Comparison of ENCODE assay signal across 8 mouse cellular contexts in the genomic region with DNA sequence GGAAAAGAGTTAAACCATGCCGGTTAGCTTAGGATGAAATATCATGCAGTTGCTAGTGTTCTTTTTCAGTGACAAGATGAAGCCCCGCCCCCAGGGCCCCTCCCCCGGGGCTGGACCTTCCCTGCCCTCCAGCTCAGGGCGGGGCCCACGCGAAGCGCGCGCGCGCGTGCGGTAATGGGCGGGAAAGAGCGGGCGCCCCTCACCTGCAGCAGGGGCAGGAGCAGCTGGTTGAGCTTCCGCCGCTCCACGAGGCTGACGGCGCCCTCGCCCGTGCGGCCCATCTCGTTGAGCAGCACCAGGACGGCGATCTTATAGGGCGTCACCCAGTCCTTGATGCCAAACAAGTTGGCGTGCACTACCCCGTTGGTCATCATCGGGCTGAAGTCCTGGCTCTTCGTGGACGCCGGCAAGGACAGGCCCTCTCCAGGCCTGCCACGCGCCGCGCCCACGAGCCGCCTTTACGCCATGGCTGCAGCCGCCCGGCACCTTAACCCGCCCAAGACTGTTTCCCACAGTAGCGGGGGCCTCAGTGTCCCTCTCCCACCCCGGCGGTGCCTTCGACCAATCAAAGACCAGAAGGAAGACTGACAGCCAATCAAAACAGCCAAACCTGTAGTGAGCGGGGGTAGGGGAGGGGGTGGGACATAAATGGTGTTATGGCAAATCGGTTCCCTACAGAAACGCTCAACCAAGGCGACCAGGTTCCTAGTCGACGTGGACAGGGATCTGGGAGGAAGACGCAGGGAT. TPM values are rescaled to one million over a fixed set of nuclear protein-coding genes. Genes with fewer than 3 reads are reported as not detected.
DNase-seq lines count a peak whose midpoint lies in the region; ATAC-seq and TF ChIP-seq lines count a peak whose summit lies in the region.

TSS of gene Anapc5 (minus strand) at position 563 of the 747 bp plus-strand sequence.

- H3K27me3 ChIP-seq in heart, embryonic 12.5 days (replicated peaks) = no peaks in the 10 kb centered on the region
- H3K27me3 ChIP-seq in kidney, postnatal 0 days (ENCODE audit: insufficient read depth, low read length) = no peaks in the 10 kb centered on the region
- H3K27me3 ChIP-seq in liver, embryonic 11.5 days (replicated peaks; ENCODE audit: control insufficient read depth, insufficient read depth, low read length) = no peaks in the 10 kb centered on the region
- H3K27me3 ChIP-seq in stomach, embryonic 14.5 days (ENCODE audit: control insufficient read depth, insufficient read depth, low read length) = no peaks in the 10 kb centered on the region

- peak within 1 kb of the TSS; percentile 80 for H3K4me2 ChIP-seq in heart, embryonic 12.5 days
- peak within 1 kb of the TSS; percentile 72 for H3K4me2 ChIP-seq in kidney, postnatal 0 days (ENCODE audit: low read length)
- H3K4me2 ChIP-seq in liver, embryonic 11.5 days = peak within 1 kb of the TSS; percentile 73
- peak within 1 kb of the TSS; percentile 58 for H3K4me2 ChIP-seq in stomach, embryonic 14.5 days (replicated peaks; ENCODE audit: low read depth, low read length)

- peak; percentile 97 for DNase-seq in CD4-positive helper T cell, adult 2 months (ENCODE audit: low read depth, low spot score)
- DNase-seq in brain, embryonic 18.5 days (ENCODE audit: low read depth, low spot score) = peak; percentile 97
- peak; percentile 99 for DNase-seq in kidney, postnatal 0 days (ENCODE audit: low spot score)
- peak; percentile 91 for DNase-seq in liver, embryonic 11.5 days (ENCODE audit: low spot score)
- DNase-seq in naive thymus-derived CD4-positive, alpha-beta T cell, adult 2 months (ENCODE audit: low read depth) = peak; percentile 97

- H3K36me3 ChIP-seq in heart, embryonic 12.5 days = peaks cover 32% of the 10 kb centered on the region
- peaks cover 28% of the 10 kb centered on the region for H3K36me3 ChIP-seq in kidney, postnatal 0 days (ENCODE audit: insufficient read depth, low read length)
- H3K36me3 ChIP-seq in liver, embryonic 11.5 days (ENCODE audit: control insufficient read depth, insufficient read depth, low read length) = peaks cover 23% of the 10 kb centered on the region
- peaks cover 31% of the 10 kb centered on the region for H3K36me3 ChIP-seq in stomach, embryonic 14.5 days (ENCODE audit: control insufficient read depth, insufficient read depth, low read length)

- H3K4me1 ChIP-seq in heart, embryonic 12.5 days (replicated peaks) = peaks cover 11% of the 10 kb centered on the region
- no peaks in the 10 kb centered on the region; the same call in none of the 2 replicates for H3K4me1 ChIP-seq in kidney, postnatal 0 days (replicated peaks; ENCODE audit: insufficient read depth, low read length)
- peaks cover 15% of the 10 kb centered on the region for H3K4me1 ChIP-seq in liver, embryonic 11.5 days (replicated peaks; ENCODE audit: control insufficient read depth, insufficient read depth, low read length)
- peaks cover 9% of the 10 kb centered on the region; the same call in 1 of the 2 replicates for H3K4me1 ChIP-seq in stomach, embryonic 14.5 days (ENCODE audit: control insufficient read depth, insufficient read depth, low read length)

- H3K4me3 ChIP-seq in heart, embryonic 12.5 days = peak within 1 kb of the TSS; percentile 88
- peak within 1 kb of the TSS; percentile 67 for H3K4me3 ChIP-seq in kidney, postnatal 0 days (replicated peaks; ENCODE audit: low read depth, low read length)
- H3K4me3 ChIP-seq in liver, embryonic 11.5 days (ENCODE audit: low read depth, low read length) = peak within 1 kb of the TSS; percentile 78
- H3K4me3 ChIP-seq in stomach, embryonic 14.5 days (ENCODE audit: low read depth, low read length) = peak within 1 kb of the TSS; percentile 60

- H3K9me3 ChIP-seq in heart, embryonic 12.5 days (replicated peaks) = no peaks in the 10 kb centered on the region
- H3K9me3 ChIP-seq in kidney, postnatal 0 days (replicated peaks; ENCODE audit: low read length) = no peaks in the 10 kb centered on the region
- H3K9me3 ChIP-seq in liver, embryonic 11.5 days (ENCODE audit: control insufficient read depth, low read length) = no peaks in the 10 kb centered on the region
- no peaks in the 10 kb centered on the region for H3K9me3 ChIP-seq in stomach, embryonic 14.5 days (ENCODE audit: control insufficient read depth, low read depth, low read length)

- peak; percentile 95 for ATAC-seq in erythroid progenitor cell, adult 5-6 weeks (replicated peaks; ENCODE audit: low FRiP score, poor library complexity, severe bottlenecking)
- peak; percentile 99 for ATAC-seq in heart, embryonic 12.5 days (ENCODE audit: insufficient number of reproducible peaks, low FRiP score)
- peak; percentile 100 for ATAC-seq in kidney, postnatal 0 days (replicated peaks; ENCODE audit: low FRiP score, low read depth)
- ATAC-seq in liver, embryonic 11.5 days (replicated peaks; ENCODE audit: low FRiP score) = peak; percentile 99
- ATAC-seq in stomach, embryonic 14.5 days (ENCODE audit: insufficient number of reproducible peaks, insufficient read depth, low FRiP score, low read depth) = peak; percentile 100

- peak within 1 kb of the TSS; percentile 99 for H3K27ac ChIP-seq in heart, embryonic 12.5 days (ENCODE audit: poor library complexity, severe bottlenecking)
- peak within 1 kb of the TSS; percentile 95 for H3K27ac ChIP-seq in kidney, postnatal 0 days
- H3K27ac ChIP-seq in liver, embryonic 11.5 days (ENCODE audit: low read depth, low read length) = peak within 1 kb of the TSS; percentile 97
- H3K27ac ChIP-seq in stomach, embryonic 14.5 days (ENCODE audit: low read length) = peak within 1 kb of the TSS; percentile 96

- TF ChIP-seq CTCF in kidney, postnatal 0 days (IDR thresholded peaks at IDR 0.05; ENCODE audit: low read depth) = no peak

- WGBS in heart, embryonic 12.5 days = under 1% methylated on average over 55 of the region's 55 CpGs
- whole genome bisulfite sequencing in kidney, postnatal 0 days = under 1% methylated on average over 55 of the region's 55 CpGs
- under 1% methylated on average over 55 of the region's 55 CpGs for WGBS in liver, embryonic 11.5 days
- 0% methylated on average over 55 of the region's 55 CpGs for whole genome bisulfite sequencing in stomach, embryonic 14.5 days

- peak within 1 kb of the TSS; percentile 95 for H3K9ac ChIP-seq in heart, embryonic 12.5 days
- H3K9ac ChIP-seq in kidney, postnatal 0 days (ENCODE audit: low read depth, low read length) = peak within 1 kb of the TSS; percentile 72
- H3K9ac ChIP-seq in liver, embryonic 11.5 days (ENCODE audit: low read depth, low read length) = peak within 1 kb of the TSS; percentile 92
- H3K9ac ChIP-seq in stomach, embryonic 14.5 days (replicated peaks; ENCODE audit: low read depth, low read length) = peak within 1 kb of the TSS; percentile 69

RNA-seq across cellular contexts. Expression of gene Anapc5, which starts in this region (rescaled TPM):
- 195 and 227 TPM in 2 replicates for total RNA-seq in erythroid progenitor cell, adult 5-6 weeks (2015; ENCODE audit: low replicate concordance)
- total RNA-seq in erythroid progenitor cell, adult 5-6 weeks (2017; ENCODE audit: low replicate concordance) = 271 and 364 TPM in 2 replicates
- polyA plus RNA-seq in heart, embryonic 12.5 days (2016; fragmentation: Nextera tagmentation; extraction: Ambion mirVana) = 342 and 343 TPM in 2 replicates
- polyA plus RNA-seq in kidney, postnatal 0 days (2015; fragmentation: Nextera tagmentation; extraction: Ambion mirVana) = 258 and 302 TPM in 2 replicates
- polyA plus RNA-seq in liver, embryonic 11.5 days (2014; fragmentation: Nextera tagmentation; extraction: Ambion mirVana) = 392 and 418 TPM in 2 replicates
- polyA plus RNA-seq in stomach, embryonic 14.5 days (2014; fragmentation: Nextera tagmentation; extraction: Ambion mirVana) = 478 and 484 TPM in 2 replicates

Comparison
In these comparisons a context has a peak if more than half of its experiments do, and no peak if none do; other contexts are left out.
1. Peak in every context shown above with its lines: DNase-seq, ATAC-seq, H3K4me3 ChIP-seq and H3K27ac ChIP-seq.